Mouse (Mus musculus) cerebellum, postnatal 25 days (tissue): ENCODE data around the gene Mfsd4b3.
"Not testable (repeated sequence)": the region's sequence is repeated elsewhere in the genome, so short reads cannot be mapped to it uniquely, and the experiment has no call there.

Experiments
- DNase-seq, 2 experiments: peaks; one replicate each; pipeline ENCODE4 v3.0.0; 2021; ENCODE audit warnings: mixed read lengths in 2 of 2

The Mfsd4b3 gene

GRCm38 (mm10) chr10:39959761-39960440, at the start of gene Mfsd4b3:
TSS of gene Mfsd4b3 (minus strand) at chr10:39960153.
- peak; percentile 88 to 91 for DNase-seq

GRCm38 (mm10) chr10:40009591-40009990, 49.6 kb upstream of the Mfsd4b3 start:
- no peak for DNase-seq

GRCm38 (mm10) chr10:40008847-40009246, 48.9 kb upstream of the Mfsd4b3 start:
- not testable (repeated sequence) for DNase-seq

GRCm38 (mm10) chr10:40007953-40008352, 48.0 kb upstream of the Mfsd4b3 start:
- no peak for DNase-seq

GRCm38 (mm10) chr10:40006963-40007362, 47.0 kb upstream of the Mfsd4b3 start:
- no peak for DNase-seq

- DNase-seq, result no peak
These were observed 40.8 kb upstream of the Mfsd4b3 start for GRCm38 (mm10) chr10:40000746-40001145.

GRCm38 (mm10) chr10:39991155-39991554, 31.2 kb upstream of the Mfsd4b3 start:
- DNase-seq, result no peak

GRCm38 (mm10) chr10:39986466-39986865, 26.5 kb upstream of the Mfsd4b3 start, which contains the start of gene Mfsd4b5:
TSS of gene Mfsd4b5 (minus strand) at chr10:39986646.
- DNase-seq, result no peak

- no peak for DNase-seq
These were observed 22.7 kb upstream of the Mfsd4b3 start for GRCm38 (mm10) chr10:39982604-39983003.

- no peak for DNase-seq
These were observed 18.3 kb upstream of the Mfsd4b3 start for GRCm38 (mm10) chr10:39978231-39978630.

GRCm38 (mm10) chr10:39977346-39977745, 17.4 kb upstream of the Mfsd4b3 start:
- no peak for DNase-seq

GRCm38 (mm10) chr10:39975771-39976170, 15.8 kb upstream of the Mfsd4b3 start:
- no peak for DNase-seq

GRCm38 (mm10) chr10:39974982-39975381, 15.0 kb upstream of the Mfsd4b3 start:
- no peak for DNase-seq

- no peak for DNase-seq
These were observed 7.6 kb upstream of the Mfsd4b3 start for GRCm38 (mm10) chr10:39967512-39967911.

- no peak for DNase-seq
These were observed 2.0 kb upstream of the Mfsd4b3 start for GRCm38 (mm10) chr10:39961906-39962305.

- no peak for DNase-seq
These were observed 479 bp upstream of the Mfsd4b3 start for GRCm38 (mm10) chr10:39960441-39960822.

GRCm38 (mm10) chr10:39958266-39958665, 1.7 kb downstream of the Mfsd4b3 start:
- no peak for DNase-seq

- no peak for DNase-seq
These were observed 3.5 kb downstream of the Mfsd4b3 start for GRCm38 (mm10) chr10:39956340-39956878.

- DNase-seq, result no peak
These were observed 4.8 kb downstream of the Mfsd4b3 start for GRCm38 (mm10) chr10:39955163-39955562.

GRCm38 (mm10) chr10:39949377-39949954, 10.5 kb downstream of the Mfsd4b3 start:
- no peak for DNase-seq

- DNase-seq, result not testable (repeated sequence)
These were observed 12.8 kb downstream of the Mfsd4b3 start for GRCm38 (mm10) chr10:39947195-39947594.

GRCm38 (mm10) chr10:39936553-39936952, 23.4 kb downstream of the Mfsd4b3 start:
- DNase-seq, result no peak

GRCm38 (mm10) chr10:39926616-39927139, 33.3 kb downstream of the Mfsd4b3 start, which contains the start of gene Mfsd4b2:
TSS of gene Mfsd4b2 (minus strand) at chr10:39926923.
- DNase-seq, result peak; percentile 8 to 27

- DNase-seq, result not testable (repeated sequence)
These were observed 35.4 kb downstream of the Mfsd4b3 start for GRCm38 (mm10) chr10:39924556-39924955.
